Mouse (Mus musculus): ENCODE measurements around the gene Jade1.

Jade1 gene

GRCm38 (mm10) chr3:41555491-41556381 is at the start of gene Jade1:
TSS of gene Jade1 (plus strand) at chr3:41555731.
- no peak for DNase-seq (ENCODE audit: extremely low read depth, insufficient read length, low spot score)

GRCm38 (mm10) chr3:41509441-41509840 is 46.1 kb upstream of the Jade1 start:
- peak; percentile 56 for DNase-seq (ENCODE audit: extremely low read depth, insufficient read length, low spot score)

- no peak for DNase-seq (ENCODE audit: extremely low read depth, insufficient read length, low spot score)
Measured at GRCm38 (mm10) chr3:41510191-41510590, 45.3 kb upstream of the Jade1 start.

GRCm38 (mm10) chr3:41510750-41511149 is 44.8 kb upstream of the Jade1 start:
- no peak for DNase-seq (ENCODE audit: extremely low read depth, insufficient read length, low spot score)

- DNase-seq (ENCODE audit: extremely low read depth, insufficient read length, low spot score): no peak
Measured at GRCm38 (mm10) chr3:41514003-41514402, 41.5 kb upstream of the Jade1 start.

- DNase-seq (ENCODE audit: extremely low read depth, insufficient read length, low spot score): no peak
Measured at GRCm38 (mm10) chr3:41514683-41515305, 40.7 kb upstream of the Jade1 start.

- DNase-seq (ENCODE audit: extremely low read depth, insufficient read length, low spot score): no peak
Measured at GRCm38 (mm10) chr3:41516961-41517518, 38.5 kb upstream of the Jade1 start.

- DNase-seq (ENCODE audit: extremely low read depth, insufficient read length, low spot score): no peak
Measured at GRCm38 (mm10) chr3:41520925-41521324, 34.6 kb upstream of the Jade1 start.

- no peak for DNase-seq (ENCODE audit: extremely low read depth, insufficient read length, low spot score)
Measured at GRCm38 (mm10) chr3:41521733-41522132, 33.8 kb upstream of the Jade1 start.

GRCm38 (mm10) chr3:41522226-41523005 is 33.1 kb upstream of the Jade1 start:
- DNase-seq (ENCODE audit: extremely low read depth, insufficient read length, low spot score): no peak

- no peak for DNase-seq (ENCODE audit: extremely low read depth, insufficient read length, low spot score)
Measured at GRCm38 (mm10) chr3:41523006-41523375, 32.5 kb upstream of the Jade1 start.

GRCm38 (mm10) chr3:41523460-41523859 is 32.1 kb upstream of the Jade1 start:
- no peak for DNase-seq (ENCODE audit: extremely low read depth, insufficient read length, low spot score)

- DNase-seq (ENCODE audit: extremely low read depth, insufficient read length, low spot score): no peak
Measured at GRCm38 (mm10) chr3:41528291-41528969, 27.1 kb upstream of the Jade1 start.

GRCm38 (mm10) chr3:41530156-41530555 is 25.4 kb upstream of the Jade1 start:
- DNase-seq (ENCODE audit: extremely low read depth, insufficient read length, low spot score): no peak

- no peak for DNase-seq (ENCODE audit: extremely low read depth, insufficient read length, low spot score)
Measured at GRCm38 (mm10) chr3:41531541-41531940, 24.0 kb upstream of the Jade1 start.

GRCm38 (mm10) chr3:41532109-41532508 is 23.4 kb upstream of the Jade1 start:
- DNase-seq (ENCODE audit: extremely low read depth, insufficient read length, low spot score): no peak

- DNase-seq (ENCODE audit: extremely low read depth, insufficient read length, low spot score): no peak
Measured at GRCm38 (mm10) chr3:41533660-41534059, 21.9 kb upstream of the Jade1 start.

- DNase-seq (ENCODE audit: extremely low read depth, insufficient read length, low spot score): no peak
Measured at GRCm38 (mm10) chr3:41537957-41538356, 17.6 kb upstream of the Jade1 start.

- no peak for DNase-seq (ENCODE audit: extremely low read depth, insufficient read length, low spot score)
Measured at GRCm38 (mm10) chr3:41541313-41541712, 14.2 kb upstream of the Jade1 start.

- no peak for DNase-seq (ENCODE audit: extremely low read depth, insufficient read length, low spot score)
Measured at GRCm38 (mm10) chr3:41544451-41544850, 11.1 kb upstream of the Jade1 start.
